Mouse (Mus musculus): ENCODE results near the gene Btbd9. TPM values are rescaled to one million over a fixed set of nuclear protein-coding genes. Genes with fewer than 3 reads are reported as not detected.

Btbd9 gene
- polyA plus RNA-seq, 1 experiment: 25.6 TPM

GRCm38 (mm10) chr17:30395261-30395660 lies 181.0 kb downstream of the Btbd9 start:
- TF ChIP-seq POLR2A (IDR thresholded peaks at IDR 0.05; ENCODE audit: low read depth, low read length) (no peak), CTCF (conservative IDR thresholded peaks at IDR 0.05; ENCODE audit: insufficient read depth, insufficient read length, low read depth, low read length) (no peak)
- Histone ChIP-seq H3K36me3 (ENCODE audit: control insufficient read depth, insufficient read depth, low read length) (no peaks in the 10 kb centered on the region), H3K4me1 (ENCODE audit: control insufficient read depth, insufficient read depth, low read length) (no peaks in the 10 kb centered on the region), H3K4me3 (ENCODE audit: insufficient read depth, low read depth, low read length) (no peak overlapping the region), H3K27me3 (replicated peaks; ENCODE audit: control insufficient read depth, insufficient read depth, low read length) (no peaks in the 10 kb centered on the region), H3K27ac (ENCODE audit: insufficient read depth, low read depth, low read length) (no peak overlapping the region)
- no peak for DNase-seq
- 79% methylated on average over 4 of the region's 4 CpGs for WGBS

GRCm38 (mm10) chr17:30392031-30392430 lies 184.3 kb downstream of the Btbd9 start:
- Histone ChIP-seq H3K27me3 (replicated peaks; ENCODE audit: control insufficient read depth, insufficient read depth, low read length) (no peaks in the 10 kb centered on the region), H3K27ac (ENCODE audit: insufficient read depth, low read depth, low read length) (no peak overlapping the region), H3K4me3 (ENCODE audit: insufficient read depth, low read depth, low read length) (no peak overlapping the region), H3K4me1 (ENCODE audit: control insufficient read depth, insufficient read depth, low read length) (no peaks in the 10 kb centered on the region), H3K36me3 (ENCODE audit: control insufficient read depth, insufficient read depth, low read length) (no peaks in the 10 kb centered on the region)
- DNase-seq: no peak
- 84% methylated on average over 4 of the region's 4 CpGs for WGBS
- no peak for TF ChIP-seq POLR2A (IDR thresholded peaks at IDR 0.05; ENCODE audit: low read depth, low read length)
- no peak for TF ChIP-seq CTCF (conservative IDR thresholded peaks at IDR 0.05; ENCODE audit: insufficient read depth, insufficient read length, low read depth, low read length)

GRCm38 (mm10) chr17:30391220-30391619 lies 185.1 kb downstream of the Btbd9 start:
- H3K36me3 ChIP-seq (ENCODE audit: control insufficient read depth, insufficient read depth, low read length): no peaks in the 10 kb centered on the region
- no peaks in the 10 kb centered on the region for H3K4me1 ChIP-seq (ENCODE audit: control insufficient read depth, insufficient read depth, low read length)
- TF ChIP-seq POLR2A (IDR thresholded peaks at IDR 0.05; ENCODE audit: low read depth, low read length) (no peak), CTCF (conservative IDR thresholded peaks at IDR 0.05; ENCODE audit: insufficient read depth, insufficient read length, low read depth, low read length) (no peak)
- H3K4me3 ChIP-seq (ENCODE audit: insufficient read depth, low read depth, low read length): no peak overlapping the region
- no peak overlapping the region for H3K27ac ChIP-seq (ENCODE audit: insufficient read depth, low read depth, low read length)
- no peaks in the 10 kb centered on the region for H3K27me3 ChIP-seq (replicated peaks; ENCODE audit: control insufficient read depth, insufficient read depth, low read length)
- 88% methylated on average over 1 of the region's 1 CpGs for WGBS
- no peak for DNase-seq

- DNase-seq: peak; percentile 67
- H3K4me3 ChIP-seq (ENCODE audit: insufficient read depth, low read depth, low read length): no peak overlapping the region
- TF ChIP-seq CTCF (conservative IDR thresholded peaks at IDR 0.05; ENCODE audit: insufficient read depth, insufficient read length, low read depth, low read length) (no peak), POLR2A (IDR thresholded peaks at IDR 0.05; ENCODE audit: low read depth, low read length) (no peak)
- no peaks in the 10 kb centered on the region for H3K27me3 ChIP-seq (replicated peaks; ENCODE audit: control insufficient read depth, insufficient read depth, low read length)
- H3K36me3 ChIP-seq (ENCODE audit: control insufficient read depth, insufficient read depth, low read length): no peaks in the 10 kb centered on the region
- H3K27ac ChIP-seq (ENCODE audit: insufficient read depth, low read depth, low read length): no peak overlapping the region
- H3K4me1 ChIP-seq (ENCODE audit: control insufficient read depth, insufficient read depth, low read length): no peaks in the 10 kb centered on the region
Measured at GRCm38 (mm10) chr17:30389686-30390085, 186.6 kb downstream of the Btbd9 start.

GRCm38 (mm10) chr17:30388817-30389216 lies 187.5 kb downstream of the Btbd9 start:
- no peak for DNase-seq
- H3K36me3 ChIP-seq (ENCODE audit: control insufficient read depth, insufficient read depth, low read length): no peaks in the 10 kb centered on the region
- 95% methylated on average over 4 of the region's 4 CpGs for WGBS
- H3K27ac ChIP-seq (ENCODE audit: insufficient read depth, low read depth, low read length): no peak overlapping the region
- H3K27me3 ChIP-seq (replicated peaks; ENCODE audit: control insufficient read depth, insufficient read depth, low read length): no peaks in the 10 kb centered on the region
- H3K4me1 ChIP-seq (ENCODE audit: control insufficient read depth, insufficient read depth, low read length): no peaks in the 10 kb centered on the region
- TF ChIP-seq CTCF (conservative IDR thresholded peaks at IDR 0.05; ENCODE audit: insufficient read depth, insufficient read length, low read depth, low read length) (no peak), POLR2A (IDR thresholded peaks at IDR 0.05; ENCODE audit: low read depth, low read length) (no peak)
- H3K4me3 ChIP-seq (ENCODE audit: insufficient read depth, low read depth, low read length): no peak overlapping the region

- Histone ChIP-seq H3K27ac (ENCODE audit: insufficient read depth, low read depth, low read length) (no peak overlapping the region), H3K27me3 (replicated peaks; ENCODE audit: control insufficient read depth, insufficient read depth, low read length) (no peaks in the 10 kb centered on the region), H3K4me1 (ENCODE audit: control insufficient read depth, insufficient read depth, low read length) (no peaks in the 10 kb centered on the region), H3K36me3 (ENCODE audit: control insufficient read depth, insufficient read depth, low read length) (no peaks in the 10 kb centered on the region), H3K4me3 (ENCODE audit: insufficient read depth, low read depth, low read length) (no peak overlapping the region)
- TF ChIP-seq CTCF (conservative IDR thresholded peaks at IDR 0.05; ENCODE audit: insufficient read depth, insufficient read length, low read depth, low read length): no peak
- TF ChIP-seq POLR2A (IDR thresholded peaks at IDR 0.05; ENCODE audit: low read depth, low read length): no peak
- DNase-seq: no peak
- 93% methylated on average over 3 of the region's 3 CpGs for WGBS
Measured at GRCm38 (mm10) chr17:30388391-30388790, 187.9 kb downstream of the Btbd9 start.

- Histone ChIP-seq H3K36me3 (ENCODE audit: control insufficient read depth, insufficient read depth, low read length) (no peaks in the 10 kb centered on the region), H3K27ac (ENCODE audit: insufficient read depth, low read depth, low read length) (no peak overlapping the region), H3K4me3 (ENCODE audit: insufficient read depth, low read depth, low read length) (no peak overlapping the region), H3K4me1 (ENCODE audit: control insufficient read depth, insufficient read depth, low read length) (no peaks in the 10 kb centered on the region), H3K27me3 (replicated peaks; ENCODE audit: control insufficient read depth, insufficient read depth, low read length) (no peaks in the 10 kb centered on the region)
- 83% methylated on average over 9 of the region's 9 CpGs for WGBS
- TF ChIP-seq CTCF (conservative IDR thresholded peaks at IDR 0.05; ENCODE audit: insufficient read depth, insufficient read length, low read depth, low read length) (no peak), POLR2A (IDR thresholded peaks at IDR 0.05; ENCODE audit: low read depth, low read length) (no peak)
- no peak for DNase-seq
Measured at GRCm38 (mm10) chr17:30386241-30386640, 190.0 kb downstream of the Btbd9 start.

GRCm38 (mm10) chr17:30383649-30384048 lies 192.6 kb downstream of the Btbd9 start:
- DNase-seq: no peak
- Histone ChIP-seq H3K27ac (ENCODE audit: insufficient read depth, low read depth, low read length) (no peak overlapping the region), H3K4me1 (ENCODE audit: control insufficient read depth, insufficient read depth, low read length) (no peaks in the 10 kb centered on the region), H3K4me3 (ENCODE audit: insufficient read depth, low read depth, low read length) (no peak overlapping the region), H3K27me3 (replicated peaks; ENCODE audit: control insufficient read depth, insufficient read depth, low read length) (no peaks in the 10 kb centered on the region), H3K36me3 (ENCODE audit: control insufficient read depth, insufficient read depth, low read length) (no peaks in the 10 kb centered on the region)
- no peak for TF ChIP-seq CTCF (conservative IDR thresholded peaks at IDR 0.05; ENCODE audit: insufficient read depth, insufficient read length, low read depth, low read length)
- 77% methylated on average over 6 of the region's 6 CpGs for WGBS
